Mouse (Mus musculus): ENCODE measurements around the gene Vmn1r170. TPM values are rescaled to one million over a fixed set of nuclear protein-coding genes. Genes with fewer than 3 reads are reported as not detected.
"Not testable (repeated sequence)": the region's sequence is repeated elsewhere in the genome, so short reads cannot be mapped to it uniquely, and the experiment has no call there.

Gene Vmn1r170
- not detected for polyA plus RNA-seq (2012; fragmentation: generic; extraction: Trizol)

- not testable (repeated sequence) for H3K4me3 ChIP-seq; H3ac ChIP-seq (ENCODE audit: control insufficient read depth, insufficient read length); H3K4me2 ChIP-seq (ENCODE audit: low read depth); H3K79me2 ChIP-seq (ENCODE audit: control insufficient read depth, insufficient read depth); H3K36me3 ChIP-seq (ENCODE audit: control insufficient read depth, insufficient read depth); H3K27me3 ChIP-seq (ENCODE audit: control insufficient read depth, insufficient read depth, insufficient read length)
Measured at GRCm38 (mm10) chr7:23605875-23606274, at the start of gene Vmn1r170. Gene Vmn1r170, plus strand, starts transcription at chr7:23606175.

- not testable (repeated sequence) for H3K36me3 ChIP-seq (ENCODE audit: control insufficient read depth, insufficient read depth); H3K4me2 ChIP-seq (ENCODE audit: low read depth); H3K4me3 ChIP-seq; H3ac ChIP-seq (ENCODE audit: control insufficient read depth, insufficient read length); H3K27me3 ChIP-seq (ENCODE audit: control insufficient read depth, insufficient read depth, insufficient read length); H3K79me2 ChIP-seq (ENCODE audit: control insufficient read depth, insufficient read depth)
Measured at GRCm38 (mm10) chr7:23575226-23575625, 30.7 kb upstream of the Vmn1r170 start, which contains the start of gene Vmn1r169. Gene Vmn1r169, plus strand, starts transcription at chr7:23575526.

- H3ac ChIP-seq (ENCODE audit: control insufficient read depth, insufficient read length): no peak within 1 kb of the TSS
- H3K79me2 ChIP-seq (ENCODE audit: control insufficient read depth, insufficient read depth): no peaks in the 10 kb centered on the region
- H3K27me3 ChIP-seq (ENCODE audit: control insufficient read depth, insufficient read depth, insufficient read length): no peaks in the 10 kb centered on the region
- no peak within 1 kb of the TSS for H3K4me2 ChIP-seq (ENCODE audit: low read depth)
- TF ChIP-seq TCF12 (IDR thresholded peaks at IDR 0.05; ENCODE audit: insufficient read depth, poor library complexity, severe bottlenecking): no peak
- TF ChIP-seq MAX (IDR thresholded peaks at IDR 0.05; ENCODE audit: low read depth): no peak
- no peak for TF ChIP-seq SRF (IDR thresholded peaks at IDR 0.05; ENCODE audit: control insufficient read depth, insufficient read length, low read depth)
- TF ChIP-seq CEBPB (IDR thresholded peaks at IDR 0.05; ENCODE audit: insufficient read depth, poor library complexity, severe bottlenecking): no peak
- TF ChIP-seq TCF3 (IDR thresholded peaks at IDR 0.05; ENCODE audit: insufficient read length, low read depth): no peak
- TF ChIP-seq POLR2AphosphoS2 (IDR thresholded peaks at IDR 0.05; ENCODE audit: insufficient read length, low read depth): no peak
- TF ChIP-seq USF1 (IDR thresholded peaks at IDR 0.05; ENCODE audit: low read depth): no peak
- TF ChIP-seq MYOD1 (IDR thresholded peaks at IDR 0.05; ENCODE audit: control insufficient read depth in 1 of 3, insufficient read length in 2 of 3, low read depth in 2 of 3): no peak
- no peak for TF ChIP-seq POLR2A (IDR thresholded peaks at IDR 0.05; ENCODE audit: insufficient read length, low read depth)
- TF ChIP-seq REST (IDR thresholded peaks at IDR 0.05; ENCODE audit: insufficient read depth, insufficient read length): no peak
- TF ChIP-seq E2F4 (IDR thresholded peaks at IDR 0.05; ENCODE audit: insufficient read depth): no peak
- H3K4me3 ChIP-seq: no peak within 1 kb of the TSS
- no peaks in the 10 kb centered on the region for H3K36me3 ChIP-seq (ENCODE audit: control insufficient read depth, insufficient read depth)
Measured at GRCm38 (mm10) chr7:23630422-23630821, 24.4 kb downstream of the Vmn1r170 start, which contains the start of gene Vmn1r171. Gene Vmn1r171, plus strand, starts transcription at chr7:23630722.

Other genes with a start within 250 kb of the Vmn1r170 start
- gene Nlrp5, start 220.3 kb upstream of the Vmn1r170 start, polyA plus RNA-seq (2012; fragmentation: generic; extraction: Trizol): not detected
- not detected for gene Vmn1r167, start 99.0 kb upstream of the Vmn1r170 start, polyA plus RNA-seq (2012; fragmentation: generic; extraction: Trizol)
- not detected for gene Vmn1r168, start 66.4 kb upstream of the Vmn1r170 start, polyA plus RNA-seq (2012; fragmentation: generic; extraction: Trizol)
- gene Vmn1r169, start 30.6 kb upstream of the Vmn1r170 start, polyA plus RNA-seq (2012; fragmentation: generic; extraction: Trizol): not detected
- gene Vmn1r171, start 24.5 kb downstream of the Vmn1r170 start, polyA plus RNA-seq (2012; fragmentation: generic; extraction: Trizol): not detected
- gene Vmn1r172, start 52.1 kb downstream of the Vmn1r170 start, polyA plus RNA-seq (2012; fragmentation: generic; extraction: Trizol): not detected
- not detected for gene Vmn1r173, start 94.5 kb downstream of the Vmn1r170 start, polyA plus RNA-seq (2012; fragmentation: generic; extraction: Trizol)
- not detected for gene Vmn1r174, start 146.1 kb downstream of the Vmn1r170 start, polyA plus RNA-seq (2012; fragmentation: generic; extraction: Trizol)
- gene Vmn1r175, start 204.5 kb downstream of the Vmn1r170 start, polyA plus RNA-seq (2012; fragmentation: generic; extraction: Trizol): not detected
- gene Vmn1r176, start 231.2 kb downstream of the Vmn1r170 start, polyA plus RNA-seq (2012; fragmentation: generic; extraction: Trizol): not detected